Mouse (Mus musculus) left cerebral cortex, adult 2 months (tissue): ENCODE measurements at regions not wholly inside any gene's neighbourhood (a gene's known extent, or its start where the extent isn't known, plus 50 kb on each side); places are given as distances from the start of the nearest gene placed in this dataset.

Experiments
- DNase-seq, 2 experiments: peaks; one replicate each; pipeline ENCODE4 v3.0.0; 2021 to 2022; ENCODE audit warnings: low spot score in 2 of 2, mixed read lengths in 1 of 2; ENCODE audit errors: extremely low spot score in 1 of 2
- H3K27ac ChIP-seq: fragments of 200-600 bp; 2 replicates; pipeline ENCODE4 v1.8.1; 2022
- H3K4me3 ChIP-seq: fragments of 200-600 bp; 2 replicates; pipeline ENCODE4 v1.8.1; 2022
- CTCF ChIP-seq: fragments of 200-600 bp; IDR thresholded peaks from 2 replicates; pipeline ENCODE4 v1.8.1; 2022; ENCODE audit warnings: antibody characterized with exemption, mild to moderate bottlenecking, moderate library complexity
- intact Hi-C: fragments of 180-260 bp; cut with DNase I; formaldehyde crosslinking; loops from one replicate; pipeline ENCODE4 v1.15.1; 2025

DNA sequence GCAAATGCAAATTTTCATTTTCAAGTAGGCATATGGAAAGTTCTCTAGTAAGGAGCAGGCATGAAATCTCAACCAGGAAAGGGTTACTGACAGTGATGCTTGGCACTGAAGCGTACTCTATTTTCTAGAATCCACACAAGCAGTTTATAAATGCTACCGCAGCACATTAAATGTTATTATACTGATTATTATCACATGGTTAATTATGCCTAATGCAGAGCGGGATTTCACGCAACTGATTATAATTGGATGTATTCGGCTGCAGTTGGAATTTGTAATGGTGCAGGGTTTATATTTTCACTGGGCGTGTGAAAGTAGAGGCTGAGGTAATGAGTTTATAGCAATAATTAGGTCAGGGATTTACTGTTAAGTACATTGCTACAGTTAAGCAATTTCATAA lies 221.4 kb downstream of the Gm11077 start:
- H3K27ac ChIP-seq, result no peak overlapping the region
- no peak overlapping the region for H3K4me3 ChIP-seq
- TF ChIP-seq CTCF, result no peak
- no peak for DNase-seq
- intact Hi-C loops, result no loop called here

DNA sequence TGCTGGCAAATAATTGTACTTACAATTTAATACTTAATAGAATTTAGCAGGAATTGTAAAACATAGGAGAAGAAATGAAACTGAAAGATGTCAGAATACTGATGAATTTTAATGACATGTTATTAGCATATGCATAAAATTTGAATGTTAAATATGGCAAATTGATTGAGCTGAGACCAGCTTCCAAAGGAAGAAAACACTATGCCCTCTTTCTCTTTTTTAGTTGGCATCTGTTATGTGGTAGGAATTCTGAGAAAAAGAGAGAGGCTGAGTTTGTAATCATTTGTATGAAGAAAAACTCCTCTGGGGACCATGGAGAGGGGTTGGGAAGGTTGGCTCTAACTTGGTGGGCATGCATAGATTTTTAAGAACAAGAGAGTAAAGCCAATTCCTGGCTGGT lies 224.2 kb downstream of the Gm11077 start:
- DNase-seq, result no peak
- no peak overlapping the region for H3K4me3 ChIP-seq
- intact Hi-C loops, result no loop called here
- no peak overlapping the region for H3K27ac ChIP-seq
- TF ChIP-seq CTCF, result no peak

DNA sequence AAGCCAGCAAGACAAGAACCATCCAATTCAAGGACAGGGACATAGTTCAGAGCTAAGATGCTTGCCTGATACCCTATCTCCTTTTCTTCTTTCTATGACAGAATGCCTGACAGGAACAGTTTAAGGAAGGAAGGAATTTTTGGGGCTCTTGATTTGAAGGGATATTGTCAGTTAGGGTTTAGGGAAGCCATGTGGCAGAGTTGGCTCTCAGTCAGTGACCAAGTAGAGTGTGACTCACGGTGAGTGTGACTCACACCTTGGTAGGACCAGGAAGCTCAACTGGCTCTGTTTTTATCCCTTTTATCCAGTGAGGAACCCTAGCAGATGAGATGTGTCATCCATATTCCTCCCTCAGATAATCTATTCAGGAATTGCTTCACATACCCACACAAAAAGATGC lies 224.6 kb downstream of the Gm11077 start:
- intact Hi-C loops, result no loop called here
- DNase-seq, result peak; percentile 10 to 22
- no peak overlapping the region for H3K27ac ChIP-seq
- no peak for TF ChIP-seq CTCF
- H3K4me3 ChIP-seq, result no peak overlapping the region

DNA sequence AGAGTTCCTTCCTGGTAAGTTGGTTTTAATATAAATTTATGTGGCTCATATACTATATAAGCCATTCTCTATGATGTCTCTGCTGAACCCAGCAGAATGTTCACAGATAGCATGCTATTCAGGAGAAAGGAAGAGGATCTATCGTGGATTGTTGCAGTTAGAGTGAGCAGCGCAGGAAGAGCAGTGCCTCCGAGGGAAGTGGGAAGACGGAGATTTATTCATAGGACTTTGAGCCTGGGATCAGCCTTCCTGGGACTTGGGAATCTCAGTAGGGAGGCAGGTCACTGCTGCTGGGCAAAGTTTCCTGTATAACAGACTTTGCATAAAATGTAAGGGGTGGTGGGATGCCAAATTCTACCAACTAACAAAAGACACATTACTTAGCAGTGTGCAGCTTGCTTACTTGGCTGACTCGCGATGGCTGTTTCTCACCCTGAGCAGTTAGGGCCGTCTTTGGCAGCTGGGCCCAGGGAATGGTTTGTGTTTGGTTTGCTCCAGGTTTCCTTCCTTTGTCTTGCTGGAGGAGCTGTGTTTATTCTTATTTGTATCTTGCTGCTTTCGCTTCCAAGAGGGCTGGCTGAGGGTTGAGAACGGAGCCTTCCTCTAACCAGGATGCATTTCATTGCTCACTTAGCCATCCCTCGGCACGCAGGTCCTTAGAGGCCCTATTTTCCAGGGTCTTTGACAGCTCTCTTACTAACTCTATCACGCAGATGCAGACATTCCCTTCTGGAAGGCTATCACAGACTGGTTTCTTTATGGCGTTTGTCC lies 226.9 kb downstream of the Gm11077 start:
- H3K27ac ChIP-seq, result no peak overlapping the region
- intact Hi-C loops, result no loop called here
- no peak overlapping the region for H3K4me3 ChIP-seq
- no peak for DNase-seq
- TF ChIP-seq CTCF, result no peak

DNA sequence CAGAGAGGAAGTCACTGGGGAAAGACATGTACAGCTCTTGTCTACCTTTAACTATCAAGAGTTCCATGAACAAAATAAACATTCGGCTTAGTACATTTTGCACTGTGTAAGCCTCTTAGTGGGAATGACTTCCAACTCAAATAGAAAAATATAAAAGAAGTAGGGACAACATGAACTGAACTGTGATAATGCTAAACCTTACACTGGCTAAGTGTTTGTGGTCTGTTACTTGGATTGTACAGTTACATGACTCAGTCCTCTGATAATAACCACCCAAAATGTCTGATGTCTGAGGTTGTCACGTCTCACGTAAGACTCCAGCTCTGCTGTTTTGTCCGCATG lies 227.4 kb downstream of the Gm11077 start:
- intact Hi-C loops, result no loop called here
- Histone ChIP-seq H3K27ac (no peak overlapping the region), H3K4me3 (no peak overlapping the region)
- no peak for TF ChIP-seq CTCF
- DNase-seq, result no peak

DNA sequence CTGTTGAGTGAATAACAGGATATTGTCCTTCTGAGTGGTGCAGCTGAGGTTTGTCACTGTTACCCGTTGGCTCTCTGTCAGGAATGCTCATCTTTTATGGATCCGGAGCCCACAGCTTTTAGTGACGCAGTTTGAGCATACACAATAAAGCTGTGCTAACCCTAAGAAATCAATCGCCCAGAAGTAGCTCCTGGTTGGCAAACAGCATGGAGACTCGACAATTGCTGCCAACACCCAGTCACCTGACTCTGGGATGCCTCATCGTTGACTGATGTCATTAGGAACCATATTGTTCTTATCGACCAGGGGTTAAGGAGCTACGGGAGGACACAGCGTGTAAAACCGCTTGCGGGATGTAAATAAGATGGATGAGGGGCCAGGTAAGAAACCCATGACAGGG lies 232.9 kb downstream of the Gm11077 start:
- H3K27ac ChIP-seq, result no peak overlapping the region
- intact Hi-C loops, result no loop called here
- no peak for DNase-seq
- H3K4me3 ChIP-seq, result no peak overlapping the region
- no peak for TF ChIP-seq CTCF

DNA sequence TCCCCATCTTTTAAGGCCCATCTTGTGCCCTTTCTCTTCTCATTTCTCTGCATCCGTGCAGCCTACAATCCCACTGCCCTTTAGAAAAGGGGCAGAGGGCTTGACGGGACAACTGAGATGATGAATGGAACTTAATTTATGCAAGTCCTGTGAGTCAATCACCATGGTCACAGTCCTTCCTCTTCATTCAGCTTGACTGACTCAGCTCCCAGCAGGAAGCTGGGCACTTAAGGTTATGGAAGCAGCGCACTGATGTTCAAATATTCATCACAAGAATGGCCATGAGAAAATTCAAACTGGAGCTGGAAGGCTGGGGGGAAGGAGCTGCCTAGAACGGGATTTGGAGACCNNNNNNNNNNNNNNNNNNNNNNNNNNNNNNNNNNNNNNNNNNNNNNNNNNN lies 233.5 kb downstream of the Gm11077 start:
- no peak overlapping the region for H3K4me3 ChIP-seq
- DNase-seq, result no peak
- intact Hi-C loops, result no loop called here
- H3K27ac ChIP-seq, result no peak overlapping the region
- TF ChIP-seq CTCF, result no peak

DNA sequence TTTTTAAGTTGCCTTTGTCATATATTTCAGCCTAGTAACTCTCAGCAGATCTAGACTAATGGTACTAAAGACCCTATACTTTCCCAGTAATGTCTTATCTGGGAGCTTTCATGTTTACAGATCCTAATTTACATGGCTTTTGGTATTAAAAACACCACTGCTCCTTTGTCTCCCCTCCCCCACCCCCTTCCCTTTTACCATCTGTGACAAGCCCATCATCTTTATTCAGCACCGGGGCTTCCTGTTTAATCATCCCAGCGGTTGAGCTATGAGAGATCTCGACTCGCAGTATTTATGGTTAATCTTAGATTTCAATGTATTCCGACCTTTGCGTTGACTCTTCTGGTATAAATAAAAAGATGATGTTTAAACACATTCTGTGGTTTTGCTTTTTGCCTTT lies 244.6 kb downstream of the Gm11077 start:
- intact Hi-C loops, result no loop called here

DNA sequence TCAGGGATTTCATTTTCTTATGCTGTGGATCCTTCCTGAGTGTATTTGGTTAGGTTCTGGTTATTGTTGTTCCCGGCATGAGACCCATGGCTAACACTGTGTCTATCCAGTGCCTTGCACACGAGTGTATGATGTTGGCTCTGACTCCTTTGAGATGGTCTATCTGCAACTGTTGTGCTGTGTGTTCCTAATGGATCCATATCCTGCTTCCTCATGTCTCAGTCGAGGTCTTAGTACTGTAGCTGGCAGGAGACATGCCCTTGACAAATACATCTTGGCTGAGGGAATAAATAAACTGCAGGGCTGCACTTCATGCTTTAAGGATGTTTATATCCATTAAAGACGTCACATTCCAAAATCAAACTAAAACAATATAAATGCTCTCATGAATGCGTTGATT lies 247.9 kb downstream of the Gm11077 start:
- H3K27ac ChIP-seq, result no peak overlapping the region
- no peak overlapping the region for H3K4me3 ChIP-seq
- DNase-seq, result no peak
- TF ChIP-seq CTCF, result no peak
- intact Hi-C loops, result no loop called here

More for the DNA sequence above, 244.6 kb downstream of the Gm11077 start:
- no peak for DNase-seq
- Histone ChIP-seq H3K4me3 (no peak overlapping the region), H3K27ac (no peak overlapping the region)
- no peak for TF ChIP-seq CTCF

DNA sequence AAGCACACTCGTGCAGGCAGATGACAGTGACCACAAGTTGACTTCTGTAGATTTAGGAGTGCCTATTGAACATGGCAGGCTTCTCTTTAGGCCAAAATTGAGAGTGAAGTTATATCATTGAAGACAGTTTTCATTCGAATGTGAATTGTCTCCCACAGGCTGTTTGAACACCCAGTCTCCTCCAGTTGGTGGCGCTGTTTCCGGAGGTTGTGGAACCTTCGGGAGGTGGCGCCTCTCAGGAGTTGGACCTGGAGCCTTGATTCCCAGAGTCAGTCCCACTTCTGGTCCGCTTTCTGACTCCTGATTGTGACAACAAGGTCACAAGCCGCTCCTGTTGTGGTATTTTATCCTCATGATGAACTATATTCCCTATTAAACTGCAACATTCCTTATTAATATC lies 254.5 kb downstream of the Gm11077 start:
- Histone ChIP-seq H3K27ac (no peak overlapping the region), H3K4me3 (no peak overlapping the region)
- no peak for TF ChIP-seq CTCF
- DNase-seq, result no peak
- intact Hi-C loops, result no loop called here

DNA sequence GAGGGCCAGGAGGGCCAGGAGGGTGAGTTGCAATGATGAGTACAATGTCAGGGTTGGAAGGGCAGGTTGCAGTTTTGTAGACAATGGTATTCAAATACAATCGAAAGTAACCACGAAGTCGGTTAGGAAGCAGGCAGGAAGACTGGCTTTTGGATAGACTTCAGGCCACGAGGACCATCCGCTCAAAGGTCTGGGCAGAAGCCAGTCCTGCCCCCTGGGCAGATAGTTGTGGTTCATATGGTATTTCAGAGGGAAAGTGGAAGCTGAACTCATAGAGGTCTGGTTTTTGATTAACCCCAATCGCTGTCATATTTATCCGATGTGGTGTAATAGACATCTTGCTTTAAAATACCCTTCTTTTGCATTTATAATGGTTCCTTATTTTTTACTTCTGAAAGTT lies 255.2 kb downstream of the Gm11077 start:
- no peak for DNase-seq
- intact Hi-C loops, result no loop called here
- Histone ChIP-seq H3K27ac (no peak overlapping the region), H3K4me3 (no peak overlapping the region)
- TF ChIP-seq CTCF, result no peak

DNA sequence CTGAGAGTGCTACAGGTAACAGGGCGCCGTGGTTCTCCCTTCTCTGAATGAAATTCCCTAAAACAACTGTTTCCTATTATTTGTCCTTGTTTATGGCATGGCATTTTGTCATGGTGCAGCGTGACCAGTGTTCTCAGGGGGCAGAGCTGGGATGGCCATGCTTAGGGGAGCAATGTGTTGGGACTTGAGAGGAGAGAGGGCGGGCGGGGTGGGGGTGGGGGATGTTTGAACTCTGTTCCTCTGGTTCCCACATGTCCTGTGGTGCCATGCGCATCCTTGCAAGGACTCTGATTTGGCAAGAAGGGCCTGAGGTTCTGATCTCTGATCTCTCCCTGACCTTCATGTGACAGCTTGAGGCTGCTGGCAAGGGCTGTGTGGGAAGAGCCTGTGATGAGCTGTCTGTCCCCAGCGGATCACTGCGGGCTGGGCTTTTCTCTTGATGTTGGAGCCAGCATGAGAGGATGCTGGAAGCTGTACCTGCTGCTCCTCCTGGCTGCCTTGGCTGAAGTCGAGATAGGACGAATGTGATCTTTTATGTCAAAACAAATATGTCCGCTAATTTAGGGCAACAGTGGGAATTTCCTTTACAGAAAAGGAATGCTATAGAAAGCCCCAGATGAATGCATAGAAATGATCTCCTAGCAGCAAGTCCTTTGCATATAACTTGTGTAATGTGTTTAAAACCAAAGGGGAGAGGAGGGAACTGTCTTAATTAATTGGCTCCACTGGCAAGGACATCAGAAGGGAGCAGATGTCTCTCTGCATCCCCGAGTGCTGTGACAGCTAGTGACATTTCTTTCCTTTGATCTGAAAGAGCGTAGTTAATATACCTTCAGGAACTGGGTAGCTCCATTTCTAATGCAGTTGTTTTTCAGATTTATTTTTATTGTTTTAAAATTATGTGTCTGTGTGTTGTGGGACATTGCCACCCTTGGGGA lies 255.2 kb upstream of the Pde3a start:
- no peak overlapping the region for H3K4me3 ChIP-seq
- intact Hi-C loops, result no loop called here
- no peak for DNase-seq
- H3K27ac ChIP-seq, result no peak overlapping the region
- TF ChIP-seq CTCF, result no peak
